Mouse (Mus musculus) ES-E14 (cell line): Measurements from ENCODE around the gene Saa2. TPM values are rescaled to one million over a fixed set of nuclear protein-coding genes. Genes with fewer than 3 reads are reported as not detected.

Experiments
- DNase-seq: peaks from one replicate; pipeline ENCODE4 v3.0.0-alpha.2; 2013; ENCODE audit warnings: low read depth, low spot score
- H3K27ac ChIP-seq: 2 replicates; pipeline ENCODE4 v1.5.1; 2012; ENCODE audit warnings: low read depth, mild to moderate bottlenecking, low read length, moderate library complexity, mixed read lengths; ENCODE audit not compliant: poor library complexity, insufficient read depth, severe bottlenecking
- H3K36me3 ChIP-seq: 2 replicates; pipeline ENCODE4 v1.6.1; 2012; ENCODE audit warnings: mild to moderate bottlenecking, low read length, moderate library complexity, mixed read lengths; ENCODE audit not compliant: control insufficient read depth, poor library complexity, insufficient read depth, severe bottlenecking
- H3K4me1 ChIP-seq, 2 experiments: fragments of 150-350 bp in 1 of 2; sonication (generic) in 1 of 2; 2 replicates each; pipeline ENCODE4 v1.6.1; 2012; ENCODE audit warnings: low read length in 2 of 2, mild to moderate bottlenecking in 1 of 2, mixed read lengths in 1 of 2; ENCODE audit not compliant: control insufficient read depth in 2 of 2, insufficient read depth in 2 of 2, poor library complexity in 1 of 2
- H3K4me3 ChIP-seq, 2 experiments: fragments of 150-350 bp in 1 of 2; sonication (generic) in 1 of 2; 2 replicates each; pipeline ENCODE4 v1.5.1; 2012; ENCODE audit warnings: low read length in 2 of 2, low read depth in 1 of 2, mild to moderate bottlenecking in 1 of 2, mixed read lengths in 1 of 2; ENCODE audit not compliant: insufficient read depth in 1 of 2, poor library complexity in 1 of 2, severe bottlenecking in 1 of 2
- H3K9ac ChIP-seq: 2 replicates; pipeline ENCODE4 v1.6.1; 2012; ENCODE audit warnings: low read depth, mild to moderate bottlenecking, low read length, mixed read lengths; ENCODE audit not compliant: poor library complexity, insufficient read depth, severe bottlenecking
- H3K9me3 ChIP-seq: fragments of 150-350 bp; sonication (generic); 2 replicates; pipeline ENCODE4 v1.6.1; 2012; ENCODE audit warnings: low read depth, mild to moderate bottlenecking, low read length; ENCODE audit not compliant: control insufficient read depth, insufficient read depth
- CHD2 ChIP-seq: IDR thresholded peaks from 2 replicates; pipeline ENCODE4 v1.6.1; 2014; ENCODE audit warnings: mild to moderate bottlenecking, low read depth, low read length, inconsistent platforms
- HCFC1 ChIP-seq: IDR thresholded peaks from 2 replicates; pipeline ENCODE4 v1.6.1; 2012; ENCODE audit warnings: low read length, inconsistent platforms, borderline replicate concordance; ENCODE audit not compliant: insufficient read depth
- MAFK ChIP-seq: IDR thresholded peaks from 2 replicates; pipeline ENCODE4 v1.6.1; 2014; ENCODE audit warnings: mild to moderate bottlenecking, low read depth, low read length, inconsistent platforms; ENCODE audit not compliant: insufficient read depth
- ZC3H11A ChIP-seq: IDR thresholded peaks from 2 replicates; pipeline ENCODE4 v1.6.1; 2012; ENCODE audit warnings: low read depth, mild to moderate bottlenecking, inconsistent platforms, low read length, borderline replicate concordance
- ZNF384 ChIP-seq: IDR thresholded peaks from 2 replicates; pipeline ENCODE4 v1.6.1; 2012; ENCODE audit warnings: low read depth, low read length, inconsistent platforms
- in situ Hi-C, 2 experiments: fragments of 600-800 bp; cut with MboI; formaldehyde crosslinking; loops; one replicate each; pipeline ENCODE4 v1.15.1; 2025; ENCODE audit warnings: low sequenced_read_pairs in 2 of 2, inconsistent platforms in 1 of 2; ENCODE audit not compliant: unreplicated experiment in 2 of 2
- total RNA-seq: library from RNA; depleted of rRNA; stranded (reverse); fragments of 300-350 nt; gene quantifications from 2 replicates; pipeline ENCODE4 v1.2.3, GENCODE M21; 2012

The Saa2 gene
- total RNA-seq, 1 experiment = not detected

DNA sequence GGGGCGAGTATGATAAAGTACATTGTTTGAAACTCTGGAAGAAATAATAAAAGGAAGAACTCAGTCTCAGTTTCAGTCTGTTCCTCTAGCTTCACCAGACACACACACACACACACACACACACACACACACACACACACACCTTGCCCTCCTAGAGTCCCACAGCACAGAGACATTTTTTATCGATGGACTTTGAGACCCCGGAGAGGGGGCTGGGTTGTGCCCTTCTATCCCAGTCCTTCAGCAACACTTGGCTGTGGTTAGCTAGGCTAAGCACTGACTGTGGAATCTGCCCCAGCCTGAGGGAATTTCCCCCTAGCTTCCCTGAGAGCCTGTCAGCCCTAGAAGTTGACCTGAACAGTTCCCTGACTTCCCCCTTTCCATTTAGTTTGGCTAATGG lies 27.7 kb upstream of the Saa2 start:
- in situ Hi-C loops = no loop called here

DNA sequence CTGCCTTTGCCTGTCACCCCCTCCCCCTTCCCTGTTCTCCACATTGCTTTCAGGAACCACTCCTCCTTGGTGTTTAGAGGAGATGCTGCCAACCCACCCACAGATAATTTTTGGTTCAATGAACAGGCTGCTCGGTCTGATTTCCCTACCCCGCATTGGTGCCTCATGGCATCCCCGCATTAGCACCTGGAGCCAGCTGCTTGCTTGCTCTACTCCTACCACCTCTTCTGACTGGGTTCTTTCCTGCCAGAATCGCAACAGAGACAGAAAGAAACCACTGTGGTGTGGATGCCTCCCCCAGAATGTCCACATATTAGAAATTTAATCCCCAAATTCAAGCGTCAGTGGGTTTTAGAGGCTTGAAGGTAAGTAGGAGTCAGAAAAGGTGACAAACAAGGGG lies 27.2 kb upstream of the Saa2 start:
- no peaks in the 10 kb centered on the region for H3K9me3 ChIP-seq
- in situ Hi-C loops = no loop called here

More for the DNA sequence above, 27.7 kb upstream of the Saa2 start:
- H3K9ac ChIP-seq = no peak overlapping the region
- H3K4me3 ChIP-seq = no peak overlapping the region
- TF ChIP-seq HCFC1 (no peak), ZNF384 (no peak), CHD2 (no peak), ZC3H11A (no peak), MAFK (no peak)
- no peaks in the 10 kb centered on the region for H3K36me3 ChIP-seq
- H3K9me3 ChIP-seq = no peaks in the 10 kb centered on the region
- no peak for DNase-seq
- H3K27ac ChIP-seq = no peak overlapping the region
- no peaks in the 10 kb centered on the region for H3K4me1 ChIP-seq

DNA sequence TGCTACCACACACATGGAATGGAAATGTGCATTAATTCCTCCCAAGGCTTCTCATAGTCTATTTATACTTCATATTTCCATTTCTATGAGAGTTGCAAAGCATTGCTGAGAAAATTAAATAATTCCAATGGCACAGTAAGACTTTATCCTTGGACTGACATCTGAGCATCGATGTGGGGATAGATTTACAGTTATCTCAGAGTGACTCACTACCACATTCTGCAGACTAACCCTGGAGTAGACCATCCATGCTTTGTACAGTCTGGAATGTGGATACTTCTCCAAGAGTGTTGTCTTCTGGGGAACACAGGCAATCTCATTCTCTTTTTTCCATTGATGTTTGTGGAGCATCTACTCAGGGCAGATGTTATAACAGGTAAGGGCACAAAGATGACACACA lies 24.0 kb upstream of the Saa2 start:
- Histone ChIP-seq H3K9me3 (no peaks in the 10 kb centered on the region), H3K9ac (no peak overlapping the region), H3K36me3 (no peaks in the 10 kb centered on the region), H3K4me3 (no peak overlapping the region), H3K4me1 (no peaks in the 10 kb centered on the region), H3K27ac (no peak overlapping the region)
- no peak for TF ChIP-seq MAFK
- TF ChIP-seq CHD2 = no peak
- no peak for TF ChIP-seq ZC3H11A
- no peak for TF ChIP-seq ZNF384
- no peak for TF ChIP-seq HCFC1
- in situ Hi-C loops = no loop called here
- no peak for DNase-seq

More for the DNA sequence above, 27.2 kb upstream of the Saa2 start:
- Histone ChIP-seq H3K9ac (no peak overlapping the region), H3K27ac (no peak overlapping the region), H3K4me3 (no peak overlapping the region), H3K36me3 (no peaks in the 10 kb centered on the region), H3K4me1 (no peaks in the 10 kb centered on the region)
- no peak for TF ChIP-seq CHD2
- no peak for TF ChIP-seq MAFK
- TF ChIP-seq ZC3H11A = no peak
- no peak for TF ChIP-seq ZNF384
- no peak for TF ChIP-seq HCFC1
- no peak for DNase-seq

DNA sequence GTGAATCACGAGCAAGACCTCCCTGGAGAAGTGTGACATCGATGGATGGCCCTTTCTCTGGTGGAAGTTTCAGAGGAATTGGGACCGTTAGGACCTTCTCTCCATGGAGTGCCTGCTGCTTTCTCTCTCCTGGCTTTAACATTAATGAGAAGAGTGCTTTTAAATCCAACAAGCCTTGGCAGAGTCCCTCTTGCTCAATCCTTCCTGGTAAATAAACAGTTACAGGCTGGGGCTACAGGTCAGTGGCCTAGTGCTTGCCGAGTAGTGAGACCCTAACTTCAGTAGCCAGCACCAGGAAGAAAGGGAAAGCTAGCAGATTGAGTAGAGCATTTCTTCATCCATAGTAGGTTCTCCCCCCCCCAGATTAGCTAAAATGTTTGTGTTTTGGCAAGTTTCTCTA lies 19.1 kb upstream of the Saa2 start, which contains the start of gene Saa4:
TSS of gene Saa4 (minus strand) at position 146 of the 400 bp plus-strand sequence.
- Histone ChIP-seq H3K4me1 (no peaks in the 10 kb centered on the region), H3K9me3 (no peaks in the 10 kb centered on the region), H3K4me3 (no peak within 1 kb of the TSS), H3K27ac (no peak within 1 kb of the TSS), H3K36me3 (no peaks in the 10 kb centered on the region), H3K9ac (no peak within 1 kb of the TSS; the same call in 1 of the 2 replicates)
- TF ChIP-seq HCFC1 (no peak), ZNF384 (no peak), CHD2 (no peak), ZC3H11A (no peak), MAFK (no peak)
- DNase-seq = no peak
- in situ Hi-C loops = no loop called here

DNA sequence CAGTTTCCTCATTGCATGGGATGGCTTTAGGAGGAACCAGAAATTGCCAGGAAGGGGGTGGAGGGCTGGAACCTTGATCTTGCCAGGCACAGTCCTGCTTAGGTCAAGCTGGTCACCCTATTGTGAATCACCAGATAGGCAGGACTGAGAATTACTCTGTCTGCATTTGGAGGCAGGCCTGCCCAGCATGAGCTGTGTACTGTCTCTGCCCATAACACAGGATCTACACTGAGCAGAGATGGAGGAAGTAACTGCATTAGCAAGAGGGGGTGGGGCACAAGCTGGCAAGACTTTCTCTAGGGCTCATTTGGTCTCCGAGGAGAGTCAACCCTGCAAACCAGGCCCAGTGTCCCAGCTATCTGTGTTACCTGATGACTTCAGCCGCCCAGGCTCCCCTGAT lies 16.6 kb upstream of the Saa2 start:
- TF ChIP-seq ZC3H11A (no peak), HCFC1 (no peak), CHD2 (no peak), MAFK (no peak), ZNF384 (no peak)
- in situ Hi-C loops = no loop called here
- H3K9me3 ChIP-seq = no peaks in the 10 kb centered on the region
- no peaks in the 10 kb centered on the region for H3K36me3 ChIP-seq
- no peak for DNase-seq
- H3K4me1 ChIP-seq = no peaks in the 10 kb centered on the region
- H3K9ac ChIP-seq = no peak overlapping the region
- H3K4me3 ChIP-seq = no peak overlapping the region
- no peak overlapping the region for H3K27ac ChIP-seq
